Mouse (Mus musculus): Measurements from ENCODE around the gene Rps6ka5. TPM values are rescaled to one million over a fixed set of nuclear protein-coding genes. Genes with fewer than 3 reads are reported as not detected.

Gene Rps6ka5
- polyA plus RNA-seq, 1 experiment from 2014 or later = 4.2 TPM

GRCm38 (mm10) chr12:100570522-100571072 lies 156.2 kb downstream of the Rps6ka5 start:
- Histone ChIP-seq H3K9ac (ENCODE audit: low read length) (no peak overlapping the region), H3K27me3 (ENCODE audit: control insufficient read depth, insufficient read depth, low read length) (no peaks in the 10 kb centered on the region), H3K27ac (ENCODE audit: low read length) (peak overlapping the region; percentile 61), H3K4me3 (ENCODE audit: low read length) (no peak overlapping the region), H3K4me2 (ENCODE audit: low read depth, low read length) (no peak overlapping the region), H3K36me3 (ENCODE audit: control insufficient read depth, insufficient read depth) (no peaks in the 10 kb centered on the region; the same call in 1 of the 2 replicates), H3K4me1 (ENCODE audit: control insufficient read depth, insufficient read depth, low read length) (peaks cover 2% of the 10 kb centered on the region; the same call in 1 of the 2 replicates), H3K9me3 (replicated peaks; ENCODE audit: control insufficient read depth, low read length) (no peaks in the 10 kb centered on the region)
- ATAC-seq (replicated peaks; ENCODE audit: extremely low read depth, insufficient read depth, low FRiP score) = peak; percentile 60; the same call in 1 of the 2 replicates
- 71% methylated on average over 12 of the region's 12 CpGs for WGBS

GRCm38 (mm10) chr12:100568831-100569230 lies 158.0 kb downstream of the Rps6ka5 start:
- ATAC-seq (replicated peaks; ENCODE audit: extremely low read depth, insufficient read depth, low FRiP score) = no peak
- H3K9me3 ChIP-seq (replicated peaks; ENCODE audit: control insufficient read depth, low read length) = no peaks in the 10 kb centered on the region
- H3K27ac ChIP-seq (ENCODE audit: low read length) = no peak overlapping the region
- H3K4me3 ChIP-seq (ENCODE audit: low read length) = no peak overlapping the region
- 84% methylated on average over 7 of the region's 7 CpGs for WGBS
- H3K36me3 ChIP-seq (ENCODE audit: control insufficient read depth, insufficient read depth) = peaks cover 2% of the 10 kb centered on the region; the same call in 1 of the 2 replicates
- peaks cover 2% of the 10 kb centered on the region; the same call in 1 of the 2 replicates for H3K4me1 ChIP-seq (ENCODE audit: control insufficient read depth, insufficient read depth, low read length)
- no peak overlapping the region for H3K9ac ChIP-seq (ENCODE audit: low read length)
- no peaks in the 10 kb centered on the region for H3K27me3 ChIP-seq (ENCODE audit: control insufficient read depth, insufficient read depth, low read length)
- H3K4me2 ChIP-seq (ENCODE audit: low read depth, low read length) = no peak overlapping the region

GRCm38 (mm10) chr12:100568105-100568504 lies 158.7 kb downstream of the Rps6ka5 start:
- Histone ChIP-seq H3K4me2 (ENCODE audit: low read depth, low read length) (no peak overlapping the region), H3K36me3 (ENCODE audit: control insufficient read depth, insufficient read depth) (peaks cover 10% of the 10 kb centered on the region), H3K27ac (ENCODE audit: low read length) (no peak overlapping the region), H3K4me3 (ENCODE audit: low read length) (no peak overlapping the region), H3K9ac (ENCODE audit: low read length) (no peak overlapping the region), H3K27me3 (ENCODE audit: control insufficient read depth, insufficient read depth, low read length) (no peaks in the 10 kb centered on the region), H3K9me3 (replicated peaks; ENCODE audit: control insufficient read depth, low read length) (no peaks in the 10 kb centered on the region), H3K4me1 (ENCODE audit: control insufficient read depth, insufficient read depth, low read length) (peaks cover 2% of the 10 kb centered on the region; the same call in 1 of the 2 replicates)
- no peak for ATAC-seq (replicated peaks; ENCODE audit: extremely low read depth, insufficient read depth, low FRiP score)
- WGBS = 74% methylated on average over 6 of the region's 6 CpGs

- no peak overlapping the region for H3K4me3 ChIP-seq (ENCODE audit: low read length)
- H3K4me2 ChIP-seq (ENCODE audit: low read depth, low read length) = no peak overlapping the region
- no peaks in the 10 kb centered on the region for H3K27me3 ChIP-seq (ENCODE audit: control insufficient read depth, insufficient read depth, low read length)
- peaks cover 2% of the 10 kb centered on the region; the same call in 1 of the 2 replicates for H3K4me1 ChIP-seq (ENCODE audit: control insufficient read depth, insufficient read depth, low read length)
- H3K9me3 ChIP-seq (replicated peaks; ENCODE audit: control insufficient read depth, low read length) = no peaks in the 10 kb centered on the region
- H3K36me3 ChIP-seq (ENCODE audit: control insufficient read depth, insufficient read depth) = peaks cover 11% of the 10 kb centered on the region
- WGBS = 67% methylated on average over 3 of the region's 3 CpGs
- no peak for ATAC-seq (replicated peaks; ENCODE audit: extremely low read depth, insufficient read depth, low FRiP score)
- H3K27ac ChIP-seq (ENCODE audit: low read length) = no peak overlapping the region
- no peak overlapping the region for H3K9ac ChIP-seq (ENCODE audit: low read length)
Measured at GRCm38 (mm10) chr12:100567627-100568026, 159.2 kb downstream of the Rps6ka5 start.

GRCm38 (mm10) chr12:100553675-100554074 lies 173.1 kb downstream of the Rps6ka5 start:
- peaks cover 1% of the 10 kb centered on the region; the same call in 1 of the 2 replicates for H3K4me1 ChIP-seq (ENCODE audit: control insufficient read depth, insufficient read depth, low read length)
- H3K27me3 ChIP-seq (ENCODE audit: control insufficient read depth, insufficient read depth, low read length) = no peaks in the 10 kb centered on the region
- ATAC-seq (replicated peaks; ENCODE audit: extremely low read depth, insufficient read depth, low FRiP score) = no peak
- H3K4me2 ChIP-seq (ENCODE audit: low read depth, low read length) = no peak overlapping the region
- H3K27ac ChIP-seq (ENCODE audit: low read length) = no peak overlapping the region
- no peak overlapping the region for H3K4me3 ChIP-seq (ENCODE audit: low read length)
- no peaks in the 10 kb centered on the region for H3K9me3 ChIP-seq (replicated peaks; ENCODE audit: control insufficient read depth, low read length)
- H3K36me3 ChIP-seq (ENCODE audit: control insufficient read depth, insufficient read depth) = 0 out of 2 replicates have a peak, but pooled peaks cover 2% of the 10 kb centered on the region
- WGBS = 81% methylated on average over 6 of the region's 6 CpGs
- H3K9ac ChIP-seq (ENCODE audit: low read length) = no peak overlapping the region

GRCm38 (mm10) chr12:100551972-100552371 lies 174.8 kb downstream of the Rps6ka5 start:
- 76% methylated on average over 1 of the region's 1 CpGs for WGBS
- H3K9me3 ChIP-seq (replicated peaks; ENCODE audit: control insufficient read depth, low read length) = no peaks in the 10 kb centered on the region
- ATAC-seq (replicated peaks; ENCODE audit: extremely low read depth, insufficient read depth, low FRiP score) = no peak

GRCm38 (mm10) chr12:100544194-100544567 lies 182.6 kb downstream of the Rps6ka5 start:
- H3K36me3 ChIP-seq (ENCODE audit: control insufficient read depth, insufficient read depth) = 0 out of 2 replicates have a peak, but pooled peaks cover 2% of the 10 kb centered on the region
- no peaks in the 10 kb centered on the region for H3K9me3 ChIP-seq (replicated peaks; ENCODE audit: control insufficient read depth, low read length)
- H3K27ac ChIP-seq (ENCODE audit: low read length) = no peak overlapping the region
- peaks cover 2% of the 10 kb centered on the region; the same call in 1 of the 2 replicates for H3K4me1 ChIP-seq (ENCODE audit: control insufficient read depth, insufficient read depth, low read length)
- no peak for ATAC-seq (replicated peaks; ENCODE audit: extremely low read depth, insufficient read depth, low FRiP score)
- no peaks in the 10 kb centered on the region for H3K27me3 ChIP-seq (ENCODE audit: control insufficient read depth, insufficient read depth, low read length)
- no peak overlapping the region for H3K4me3 ChIP-seq (ENCODE audit: low read length)
- H3K9ac ChIP-seq (ENCODE audit: low read length) = no peak overlapping the region
- 87% methylated on average over 4 of the region's 4 CpGs for WGBS
- H3K4me2 ChIP-seq (ENCODE audit: low read depth, low read length) = no peak overlapping the region

More at GRCm38 (mm10) chr12:100551972-100552371, 174.8 kb downstream of the Rps6ka5 start:
- Histone ChIP-seq H3K27ac (ENCODE audit: low read length) (no peak overlapping the region), H3K9ac (ENCODE audit: low read length) (no peak overlapping the region), H3K36me3 (ENCODE audit: control insufficient read depth, insufficient read depth) (0 out of 2 replicates have a peak, but pooled peaks cover 2% of the 10 kb centered on the region), H3K27me3 (ENCODE audit: control insufficient read depth, insufficient read depth, low read length) (no peaks in the 10 kb centered on the region), H3K4me3 (ENCODE audit: low read length) (no peak overlapping the region), H3K4me1 (ENCODE audit: control insufficient read depth, insufficient read depth, low read length) (no peaks in the 10 kb centered on the region), H3K4me2 (ENCODE audit: low read depth, low read length) (no peak overlapping the region)

- no peak overlapping the region for H3K9ac ChIP-seq (ENCODE audit: low read length)
- H3K4me2 ChIP-seq (ENCODE audit: low read depth, low read length) = no peak overlapping the region
- H3K4me1 ChIP-seq (ENCODE audit: control insufficient read depth, insufficient read depth, low read length) = peaks cover 5% of the 10 kb centered on the region
- ATAC-seq (replicated peaks; ENCODE audit: extremely low read depth, insufficient read depth, low FRiP score) = no peak
- WGBS = 73% methylated on average over 6 of the region's 6 CpGs
- no peak overlapping the region for H3K27ac ChIP-seq (ENCODE audit: low read length)
- H3K27me3 ChIP-seq (ENCODE audit: control insufficient read depth, insufficient read depth, low read length) = no peaks in the 10 kb centered on the region
- H3K4me3 ChIP-seq (ENCODE audit: low read length) = no peak overlapping the region
- no peaks in the 10 kb centered on the region for H3K9me3 ChIP-seq (replicated peaks; ENCODE audit: control insufficient read depth, low read length)
- no peaks in the 10 kb centered on the region for H3K36me3 ChIP-seq (ENCODE audit: control insufficient read depth, insufficient read depth)
Measured at GRCm38 (mm10) chr12:100543437-100544193, 183.2 kb downstream of the Rps6ka5 start.

GRCm38 (mm10) chr12:100542494-100542893 lies 184.3 kb downstream of the Rps6ka5 start:
- 86% methylated on average over 6 of the region's 6 CpGs for WGBS
- Histone ChIP-seq H3K9me3 (replicated peaks; ENCODE audit: control insufficient read depth, low read length) (no peaks in the 10 kb centered on the region), H3K27me3 (ENCODE audit: control insufficient read depth, insufficient read depth, low read length) (no peaks in the 10 kb centered on the region), H3K27ac (ENCODE audit: low read length) (no peak overlapping the region), H3K4me3 (ENCODE audit: low read length) (no peak overlapping the region), H3K9ac (ENCODE audit: low read length) (no peak overlapping the region), H3K4me1 (ENCODE audit: control insufficient read depth, insufficient read depth, low read length) (peaks cover 5% of the 10 kb centered on the region), H3K36me3 (ENCODE audit: control insufficient read depth, insufficient read depth) (no peaks in the 10 kb centered on the region), H3K4me2 (ENCODE audit: low read depth, low read length) (no peak overlapping the region)
- no peak for ATAC-seq (replicated peaks; ENCODE audit: extremely low read depth, insufficient read depth, low FRiP score)
